Mouse (Mus musculus): ENCODE data around the gene Egfl8. TPM values are rescaled to one million over a fixed set of nuclear protein-coding genes. Genes with fewer than 3 reads are reported as not detected.

Egfl8 gene
- total RNA-seq, 1 experiment from 2014 or later = 1.7 TPM

Other genes starting within 250 kb of the Egfl8 start
- 0.93 TPM in 1 of 2 replicates, not detected in the other for gene Btnl1, start 238.8 kb downstream of the Egfl8 start, total RNA-seq (2017)
- gene BC051142, start 217.2 kb downstream of the Egfl8 start, total RNA-seq (2017) = 12.5 and 14.0 TPM in 2 replicates
- not detected in 2 replicates for gene Btnl4, start 138.7 kb downstream of the Egfl8 start, total RNA-seq (2017)
- gene Btnl6, start 98.6 kb downstream of the Egfl8 start, total RNA-seq (2017) = not detected in 2 replicates
- 0.58 and 1.2 TPM in 2 replicates for gene Notch4, start 51.7 kb downstream of the Egfl8 start, total RNA-seq (2017)
- gene Gpsm3, start 26.2 kb downstream of the Egfl8 start, total RNA-seq (2017) = 188 and 218 TPM in 2 replicates
- gene Pbx2, start 24.7 kb downstream of the Egfl8 start, total RNA-seq (2017) = 89.6 and 100 TPM in 2 replicates
- gene Ager, start 18.1 kb downstream of the Egfl8 start, total RNA-seq (2017) = 15.7 and 19.8 TPM in 2 replicates
- 15.9 and 17.6 TPM in 2 replicates for gene Rnf5, start 12.3 kb downstream of the Egfl8 start, total RNA-seq (2017)
- 27.5 and 32.9 TPM in 2 replicates for gene Agpat1, start 11.7 kb downstream of the Egfl8 start, total RNA-seq (2017)
- 17.2 and 18.7 TPM in 2 replicates for gene Ppt2, start 12.5 kb upstream of the Egfl8 start, total RNA-seq (2017)
- 0.25 TPM in 1 of 2 replicates, not detected in the other for gene Prrt1, start 13.6 kb upstream of the Egfl8 start, total RNA-seq (2017)
- gene Fkbpl, start 28.8 kb upstream of the Egfl8 start, total RNA-seq (2017) = 15.2 and 17.2 TPM in 2 replicates
- 26.9 and 27.4 TPM in 2 replicates for gene Atf6b, start 31.2 kb upstream of the Egfl8 start, total RNA-seq (2017)
- gene Tnxb, start 54.6 kb upstream of the Egfl8 start, total RNA-seq (2017) = not detected in 2 replicates
- gene C4b, start 127.9 kb upstream of the Egfl8 start, total RNA-seq (2017) = 0.12 and 0.23 TPM in 2 replicates
- not detected in 2 replicates for gene Cyp21a1, start 188.6 kb upstream of the Egfl8 start, total RNA-seq (2017)
- gene Stk19, start 221.0 kb upstream of the Egfl8 start, total RNA-seq (2017) = 23.5 and 39.9 TPM in 2 replicates
- gene Dxo, start 221.0 kb upstream of the Egfl8 start, total RNA-seq (2017) = 36.1 and 45.8 TPM in 2 replicates
- 79.7 and 92.2 TPM in 2 replicates for gene Skiv2l, start 234.2 kb upstream of the Egfl8 start, total RNA-seq (2017)
- 22.6 and 36.0 TPM in 2 replicates for gene Nelfe, start 234.4 kb upstream of the Egfl8 start, total RNA-seq (2017)
- gene Cfb, start 246.5 kb upstream of the Egfl8 start, total RNA-seq (2017) = 0.58 and 0.98 TPM in 2 replicates

Data from neutrophil, adult 5-6 weeks (primary cell).